Mouse (Mus musculus): ENCODE data around the gene Pcsk5.

Gene Pcsk5

DNA sequence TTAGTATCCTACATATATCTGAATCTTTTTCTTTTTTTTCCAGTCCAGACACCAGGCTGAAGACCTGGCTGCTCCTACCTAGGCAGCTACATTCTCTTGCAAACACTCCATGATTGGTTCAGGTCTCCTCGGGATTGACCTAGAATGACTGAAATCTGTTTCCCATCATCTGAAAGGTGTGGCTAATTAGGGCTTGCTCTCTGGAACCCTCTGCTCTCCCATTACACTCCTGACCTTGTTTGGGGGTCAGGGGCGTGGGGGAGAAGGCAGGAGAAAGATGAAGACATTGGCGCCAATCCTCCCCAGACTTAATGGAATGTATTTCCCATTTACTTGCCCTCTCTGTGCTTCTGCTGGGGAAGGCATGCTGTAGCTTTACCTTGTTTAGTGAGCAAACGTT is 366.2 kb downstream of the Pcsk5 start:
- no peak for DNase-seq

- no peak for DNase-seq
These were observed 369.7 kb downstream of the Pcsk5 start for GRCm38 (mm10) chr19:17467556-17468211.

GRCm38 (mm10) chr19:17452001-17452400 is 385.4 kb downstream of the Pcsk5 start:
- DNase-seq: no peak

DNA sequence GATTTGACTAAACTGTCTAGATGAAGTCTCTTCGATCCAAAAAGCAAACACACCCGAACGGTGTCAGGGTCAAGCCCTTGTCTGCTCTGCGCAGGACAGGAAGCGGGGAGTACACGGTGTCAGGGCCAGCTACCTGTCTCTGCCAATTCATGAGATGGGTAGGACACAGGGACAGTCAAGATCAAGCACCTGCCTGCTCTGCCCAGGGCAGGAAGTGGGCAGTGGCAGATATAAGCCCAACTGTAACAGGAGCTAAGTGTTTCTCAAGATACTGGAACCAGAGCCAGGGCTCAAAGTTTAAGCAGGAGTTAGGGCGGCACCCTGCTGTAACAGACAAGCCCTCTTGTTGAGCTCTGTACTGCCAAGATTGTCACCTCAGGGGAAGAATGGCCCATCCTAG is 393.9 kb downstream of the Pcsk5 start:
- DNase-seq: no peak

DNA sequence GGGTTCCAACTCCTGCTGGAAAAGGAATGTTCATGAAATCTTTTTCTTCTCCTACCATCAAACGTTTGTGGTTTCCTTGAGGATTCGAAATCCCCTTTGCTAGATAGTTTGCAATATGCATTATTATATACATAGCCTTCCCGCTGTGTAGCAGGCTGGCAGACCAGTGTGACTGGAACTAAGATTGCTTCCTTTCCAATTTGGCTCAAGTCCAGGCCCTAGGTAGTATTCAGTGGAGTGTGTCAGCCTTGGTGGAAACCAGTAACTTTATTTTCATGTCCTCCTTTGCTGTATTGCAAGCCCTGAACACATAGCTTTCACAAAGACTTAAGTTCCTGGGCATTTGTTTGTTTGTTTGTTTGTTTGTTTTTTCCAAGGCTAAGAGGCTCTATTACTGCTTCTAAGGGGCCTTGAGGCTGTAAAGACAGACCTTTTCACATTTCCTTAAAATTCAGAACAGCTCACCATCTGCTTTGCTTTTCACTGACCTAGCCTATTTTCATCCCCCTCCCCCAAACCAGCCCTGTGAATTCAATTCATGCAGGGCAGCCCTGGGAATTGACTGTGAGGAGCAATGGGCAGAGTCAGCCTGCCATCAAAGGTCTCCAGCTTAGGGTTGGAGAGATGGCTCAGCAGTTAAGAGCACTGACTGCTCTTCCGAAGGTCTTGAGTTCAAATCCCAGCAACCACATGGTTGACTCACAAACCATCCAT is 397.8 kb downstream of the Pcsk5 start:
- no peak for DNase-seq

GRCm38 (mm10) chr19:17436651-17437050 is 400.8 kb downstream of the Pcsk5 start:
- DNase-seq: no peak

GRCm38 (mm10) chr19:17428561-17428914 is 408.9 kb downstream of the Pcsk5 start:
- DNase-seq: no peak

GRCm38 (mm10) chr19:17427824-17428560 is 409.4 kb downstream of the Pcsk5 start:
- DNase-seq: no peak

DNA sequence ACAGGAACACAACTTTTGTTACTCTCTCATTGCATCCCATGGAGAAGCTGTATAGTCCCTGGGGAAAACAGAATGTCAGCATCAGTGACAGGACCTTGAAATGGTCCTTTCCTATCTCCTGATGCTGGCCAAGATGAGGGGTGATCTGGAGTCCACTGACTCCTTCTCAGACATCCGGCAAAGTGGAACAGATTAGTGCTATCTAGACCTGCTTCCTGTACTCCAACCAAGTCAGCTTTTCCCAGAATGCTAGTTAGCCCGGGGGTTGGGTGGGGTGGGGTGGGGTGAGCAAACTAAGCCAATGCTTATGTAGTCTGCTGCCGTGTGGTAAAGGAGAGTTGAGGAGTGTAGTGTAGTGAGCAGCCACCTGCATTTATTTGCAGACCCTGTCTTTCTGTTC is 414.1 kb downstream of the Pcsk5 start:
- DNase-seq: no peak

DNA sequence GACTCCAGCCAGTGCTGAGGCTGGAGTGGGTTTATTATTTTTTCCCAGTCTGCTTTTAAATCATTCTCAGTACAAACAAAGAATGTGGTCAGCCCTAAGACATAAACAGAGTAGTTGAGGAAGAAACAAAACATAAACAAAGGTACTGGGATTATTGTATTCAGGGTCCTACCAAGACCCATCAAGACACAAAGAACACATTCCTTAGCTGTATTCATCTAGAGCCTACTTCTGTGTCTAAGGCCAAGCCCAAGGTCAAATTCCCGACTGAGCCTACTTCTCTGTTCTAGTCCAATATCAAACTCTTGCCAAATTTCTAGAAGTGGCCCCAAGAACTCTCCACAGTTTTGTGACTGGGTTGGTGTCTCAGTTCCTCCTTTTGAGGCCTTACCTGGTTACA is 419.6 kb downstream of the Pcsk5 start:
- no peak for DNase-seq

DNA sequence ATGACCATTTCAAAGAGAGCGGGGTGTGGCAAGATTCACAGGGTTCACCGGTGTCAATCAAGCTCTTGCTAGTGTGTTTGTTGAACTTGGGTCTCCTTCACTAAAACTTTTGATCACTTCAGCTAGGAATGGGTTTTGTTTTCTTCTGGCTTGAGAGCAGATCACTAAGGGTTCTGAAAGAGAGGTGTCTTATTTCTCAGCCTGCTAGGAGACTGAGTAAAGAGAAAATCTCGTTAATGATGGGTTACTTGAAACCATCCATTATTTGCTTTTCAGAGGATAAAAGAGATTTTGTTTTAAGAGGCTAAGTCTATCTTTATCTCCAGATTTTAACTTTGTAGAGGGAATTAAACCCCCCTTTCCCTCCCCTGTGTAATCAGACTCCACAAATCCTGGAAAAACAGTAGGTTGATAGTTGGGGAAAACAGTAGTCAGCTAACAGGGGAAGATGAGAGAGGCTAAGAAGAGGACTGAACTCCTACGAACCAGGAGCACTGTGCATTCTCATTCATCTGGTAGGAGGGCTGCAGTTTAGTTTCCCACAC is 424.4 kb downstream of the Pcsk5 start:
- DNase-seq: no peak

DNA sequence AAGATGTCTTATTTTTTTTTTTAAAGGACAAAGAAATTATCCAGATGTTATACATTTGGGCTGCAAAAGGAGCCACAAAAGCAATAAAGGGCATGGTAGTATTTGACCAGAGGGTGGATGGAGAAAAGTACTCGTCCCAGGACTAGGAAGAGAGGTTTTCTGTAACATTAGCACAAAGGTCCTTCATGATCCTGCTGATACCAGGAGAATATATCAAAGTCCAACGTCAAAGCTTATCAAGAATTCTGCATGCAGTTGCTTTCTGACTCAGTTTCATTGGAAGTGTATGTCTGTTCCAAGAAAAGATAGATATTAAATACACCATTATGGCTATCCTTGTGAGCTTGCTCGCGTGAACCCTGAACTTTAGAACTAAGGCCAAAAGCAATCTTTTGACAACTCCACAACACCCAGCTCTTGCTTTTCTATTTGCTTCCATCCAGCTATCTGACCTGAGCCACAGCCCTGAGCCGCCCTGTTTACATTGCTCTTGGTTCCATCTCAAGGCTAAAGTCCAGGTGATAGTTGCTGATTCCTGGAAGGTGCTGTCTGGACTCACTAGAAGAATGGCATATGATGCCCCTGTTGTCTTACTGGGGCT is 426.9 kb downstream of the Pcsk5 start:
- no peak for DNase-seq

DNA sequence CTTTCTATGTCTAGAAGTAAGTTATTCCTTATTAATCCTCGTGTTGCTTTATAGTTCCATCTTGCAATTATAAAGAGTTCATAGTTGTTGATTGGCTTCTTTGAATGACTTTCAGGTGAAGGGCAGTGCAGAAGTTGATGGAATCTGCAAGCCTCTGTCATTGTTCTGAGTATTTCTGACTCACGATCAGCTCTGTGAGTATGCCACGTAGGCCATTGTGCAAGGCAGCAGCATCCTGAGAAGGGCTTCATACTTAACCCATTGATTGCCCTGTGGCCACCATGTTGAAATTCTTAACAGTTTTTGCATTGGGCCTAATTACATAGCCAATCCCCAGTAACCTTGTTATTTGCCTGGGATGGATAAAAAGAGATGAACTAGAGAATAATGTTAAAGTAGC is 428.1 kb downstream of the Pcsk5 start:
- no peak for DNase-seq

DNA sequence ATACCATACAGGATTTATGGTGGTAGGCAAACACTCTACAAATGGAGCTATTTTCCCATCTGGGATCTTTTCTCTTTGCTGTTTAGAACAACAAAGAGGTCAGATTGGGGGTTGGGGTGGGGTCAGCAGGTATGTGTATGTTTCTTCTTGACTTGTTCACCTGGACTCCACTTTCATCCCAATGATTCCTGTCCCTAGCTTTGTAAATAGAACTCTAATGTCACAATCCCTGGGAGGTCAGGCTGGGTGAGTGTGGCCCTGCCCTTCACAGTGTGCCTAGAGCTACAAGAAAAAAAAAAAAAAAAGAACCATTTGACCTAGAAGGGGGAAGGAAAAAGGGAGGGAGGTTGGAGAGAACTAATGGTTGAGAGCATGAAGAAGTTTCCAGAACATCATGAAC is 428.8 kb downstream of the Pcsk5 start:
- no peak for DNase-seq

DNA sequence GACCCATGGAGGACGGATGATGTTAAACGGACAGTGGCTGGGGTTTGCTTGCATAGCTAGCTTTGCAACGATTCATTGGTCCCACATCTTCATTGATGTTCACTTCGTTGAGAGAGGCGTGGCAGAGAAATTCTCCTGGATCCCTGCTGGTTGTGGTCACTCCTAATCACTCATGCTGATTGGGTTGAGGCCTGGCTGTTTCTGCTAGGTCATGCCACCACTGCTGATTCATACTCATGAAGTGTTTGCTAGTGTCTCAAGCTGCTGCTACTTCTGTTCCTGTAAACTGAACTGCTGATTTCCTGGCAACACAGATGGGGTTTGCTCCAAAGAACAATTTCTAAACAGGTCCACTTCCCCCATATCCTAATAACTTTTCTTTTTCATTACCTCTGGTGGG is 430.6 kb downstream of the Pcsk5 start:
- no peak for DNase-seq

GRCm38 (mm10) chr19:17403175-17403574 is 434.3 kb downstream of the Pcsk5 start:
- no peak for DNase-seq

DNA sequence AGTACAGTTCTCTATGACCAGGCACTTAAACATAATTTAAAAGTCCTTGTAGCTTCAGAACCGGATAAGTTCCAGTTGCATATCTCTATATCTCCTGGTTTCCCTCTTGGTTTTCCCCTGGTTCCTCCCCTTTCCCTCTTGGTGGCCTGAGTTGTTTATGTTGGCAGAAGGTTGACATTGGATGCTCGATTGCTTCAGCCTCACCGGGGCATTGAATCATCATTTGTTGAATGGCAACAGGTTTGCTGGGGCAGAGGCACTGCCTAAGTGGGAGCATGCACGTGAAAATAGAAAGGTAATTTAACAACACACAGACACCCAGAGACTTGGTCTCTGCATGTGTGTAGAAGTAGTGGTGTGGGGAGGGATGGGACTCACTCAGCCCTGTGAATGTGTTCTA is 436.9 kb downstream of the Pcsk5 start:
- no peak for DNase-seq

DNA sequence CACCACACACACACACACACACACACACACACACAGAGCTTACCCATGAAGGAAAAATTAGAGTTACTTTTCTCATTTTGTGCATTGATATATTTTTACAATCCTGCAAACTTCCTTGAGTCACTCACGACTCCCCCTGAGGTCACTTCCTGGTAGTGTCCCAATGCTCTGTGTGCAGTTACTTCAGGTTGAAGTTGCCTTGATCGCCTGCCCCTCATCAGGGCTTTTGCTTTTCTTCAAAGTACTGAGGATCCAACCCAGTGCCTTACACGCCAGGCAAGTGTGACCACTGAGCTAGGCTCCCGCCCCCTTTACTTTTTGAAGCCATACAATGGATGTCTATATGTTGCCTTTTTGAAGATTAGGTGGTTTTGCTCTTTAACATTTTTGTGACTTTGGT is 437.5 kb downstream of the Pcsk5 start:
- DNase-seq: no peak

DNA sequence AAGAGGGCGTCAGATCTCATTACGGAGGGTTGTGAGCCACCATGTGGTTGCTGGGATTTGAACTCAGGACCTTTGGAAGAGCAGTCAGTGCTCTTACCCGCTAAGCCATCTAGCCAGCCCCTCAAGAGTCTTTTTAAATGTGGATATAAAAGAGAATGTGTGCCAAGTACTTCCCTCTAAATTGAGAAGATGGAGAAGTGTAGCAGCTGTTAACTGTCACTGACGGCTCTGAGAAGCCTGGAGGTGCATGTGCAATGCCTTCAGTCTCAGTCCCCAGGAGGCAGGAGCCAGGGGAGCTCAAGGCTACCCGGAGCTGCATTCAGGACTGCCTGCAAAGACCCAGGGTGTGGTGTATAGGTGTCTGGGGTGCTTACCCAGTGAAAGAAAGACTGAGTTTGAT is 439.5 kb downstream of the Pcsk5 start:
- DNase-seq: no peak

- DNase-seq: no peak
These were observed 440.6 kb downstream of the Pcsk5 start for GRCm38 (mm10) chr19:17396802-17397201.

- DNase-seq: peak; percentile 92
These were observed 443.4 kb downstream of the Pcsk5 start, which contains the start of gene Rfk for GRCm38 (mm10) chr19:17393841-17394591. Gene Rfk (plus strand): TSS chr19:17394043.

DNA sequence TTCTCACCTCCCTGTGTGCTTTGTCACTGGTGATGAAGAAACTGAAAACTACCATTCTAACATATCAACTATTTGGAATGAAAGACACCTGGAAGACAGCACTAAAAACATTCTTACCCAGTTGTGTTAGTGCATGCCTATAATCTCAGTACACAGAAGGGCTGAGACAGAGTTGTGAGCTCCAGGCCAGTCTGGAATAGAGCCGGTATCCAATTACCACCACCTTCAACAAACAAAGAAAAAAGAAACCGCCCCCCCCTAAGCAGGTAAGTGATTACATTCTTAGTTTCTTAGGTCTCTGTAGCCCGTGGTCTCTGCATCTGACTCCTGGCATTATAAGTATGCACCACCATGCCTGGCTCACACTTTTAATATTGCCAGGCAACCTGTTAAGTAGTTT is 444.6 kb downstream of the Pcsk5 start:
- no peak for DNase-seq

DNA sequence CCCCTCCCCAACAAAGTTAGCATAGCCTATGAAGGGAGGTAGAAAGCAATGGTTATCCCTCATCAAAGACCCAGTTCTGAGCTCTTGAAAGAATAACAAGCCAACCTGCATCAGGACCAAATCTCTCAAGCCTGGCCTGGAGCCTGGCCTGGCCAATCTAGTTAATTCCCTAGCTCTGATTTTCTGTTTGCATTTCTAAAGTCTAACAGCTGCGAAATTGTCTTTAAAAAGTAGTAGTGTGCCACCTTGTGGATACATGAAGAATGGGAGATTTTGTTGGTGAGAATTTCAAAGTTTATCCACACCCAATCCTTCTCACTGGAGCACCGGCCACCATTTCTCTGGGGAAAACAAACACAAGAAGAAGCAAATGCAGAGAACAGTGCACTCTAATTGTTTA is 449.0 kb downstream of the Pcsk5 start:
- no peak for DNase-seq
